Mouse (Mus musculus) forebrain, embryonic 13.5 days (tissue): ENCODE data around the gene Traf2. TPM values are rescaled to one million over a fixed set of nuclear protein-coding genes. Genes with fewer than 3 reads are reported as not detected.

Experiments
- ATAC-seq: fragments of 200-750 bp; cut with Nextera tagmentation; 2 replicates; pipeline ENCODE4 v1.8.0; 2017
- H3K27ac ChIP-seq: fragments of 300-500 bp; sonication (generic); 2 replicates; pipeline ENCODE4 v1.5.1; 2015; ENCODE audit warnings: inconsistent platforms, mild to moderate bottlenecking, moderate library complexity
- H3K27me3 ChIP-seq: fragments of 300-500 bp; sonication (generic); 2 replicates; pipeline ENCODE4 v1.6.1; 2015; ENCODE audit warnings: mild to moderate bottlenecking, inconsistent platforms
- H3K36me3 ChIP-seq: fragments of 300-500 bp; sonication (generic); 2 replicates; pipeline ENCODE4 v1.6.1; 2015; ENCODE audit warnings: mild to moderate bottlenecking, inconsistent platforms; ENCODE audit not compliant: poor library complexity, severe bottlenecking
- H3K4me1 ChIP-seq: fragments of 300-500 bp; sonication (generic); 2 replicates; pipeline ENCODE4 v1.6.1; 2015; ENCODE audit warnings: inconsistent platforms
- H3K4me2 ChIP-seq: fragments of 300-500 bp; sonication (generic); 2 replicates; pipeline ENCODE4 v1.6.1; 2015; ENCODE audit warnings: inconsistent platforms, mild to moderate bottlenecking, moderate library complexity
- H3K4me3 ChIP-seq: fragments of 300-500 bp; sonication (generic); 2 replicates; pipeline ENCODE4 v1.5.1; 2015; ENCODE audit warnings: mild to moderate bottlenecking, inconsistent platforms
- H3K9ac ChIP-seq: fragments of 300-500 bp; sonication (generic); 2 replicates; pipeline ENCODE4 v1.6.1; 2015; ENCODE audit warnings: mild to moderate bottlenecking, inconsistent platforms
- H3K9me3 ChIP-seq: fragments of 300-500 bp; sonication (generic); replicated peaks from 2 replicates; pipeline ENCODE4 v1.6.1; 2016; ENCODE audit warnings: inconsistent platforms
- WGBS: fragments of 180-500 bp; shearing (Covaris S2); methylation state at CpG from one replicate; pipeline ENCODE4 v1.1.7; 2015; 5-methylcytosine and 5-hydroxymethylcytosine counted together
- polyA plus RNA-seq: library from polyadenylated mRNA; unstranded; fragments of >200 nt; fragmentation: Nextera tagmentation; extraction: Ambion mirVana; gene quantifications from 2 replicates; pipeline ENCODE4 v1.2.1, GENCODE M21; 2015

The Traf2 gene
- polyA plus RNA-seq, 1 experiment from 2014 or later = 30.9 TPM

GRCm38 (mm10) chr2:25533707-25534106 is 13.0 kb downstream of the Traf2 start:
- Histone ChIP-seq H3K36me3 (peaks cover 79% of the 10 kb centered on the region), H3K4me2 (no peak overlapping the region), H3K27me3 (no peaks in the 10 kb centered on the region), H3K9me3 (no peaks in the 10 kb centered on the region), H3K4me3 (no peak overlapping the region), H3K27ac (no peak overlapping the region), H3K9ac (no peak overlapping the region), H3K4me1 (no peaks in the 10 kb centered on the region)
- no peak for ATAC-seq
- 97% methylated on average over 2 of the region's 2 CpGs for WGBS

- no peak overlapping the region for H3K4me2 ChIP-seq
- H3K27ac ChIP-seq = no peak overlapping the region
- H3K9me3 ChIP-seq = no peaks in the 10 kb centered on the region
- H3K36me3 ChIP-seq = peaks cover 96% of the 10 kb centered on the region
- no peaks in the 10 kb centered on the region for H3K4me1 ChIP-seq
- 91% methylated on average over 9 of the region's 9 CpGs for WGBS
- ATAC-seq = no peak
- no peak overlapping the region for H3K9ac ChIP-seq
- no peak overlapping the region for H3K4me3 ChIP-seq
- H3K27me3 ChIP-seq = no peaks in the 10 kb centered on the region
Observed at GRCm38 (mm10) chr2:25526510-25527302, 20.0 kb downstream of the Traf2 start.

- Histone ChIP-seq H3K4me2 (no peak overlapping the region), H3K4me1 (no peaks in the 10 kb centered on the region), H3K36me3 (peaks cover 15% of the 10 kb centered on the region), H3K9me3 (no peaks in the 10 kb centered on the region), H3K27me3 (no peaks in the 10 kb centered on the region), H3K27ac (no peak overlapping the region), H3K9ac (no peak overlapping the region), H3K4me3 (no peak overlapping the region)
- WGBS = 72% methylated on average over 3 of the region's 3 CpGs
- ATAC-seq = no peak
Observed at GRCm38 (mm10) chr2:25509912-25510311, 36.8 kb downstream of the Traf2 start.

- Histone ChIP-seq H3K9ac (0 out of 2 replicates have a peak overlapping the region, but pooled peaks have one; percentile 8), H3K4me3 (no peak overlapping the region), H3K9me3 (no peaks in the 10 kb centered on the region), H3K4me2 (no peak overlapping the region), H3K27ac (no peak overlapping the region), H3K36me3 (peaks cover 42% of the 10 kb centered on the region), H3K4me1 (peaks cover 6% of the 10 kb centered on the region), H3K27me3 (no peaks in the 10 kb centered on the region)
- WGBS = 38% methylated on average over 5 of the region's 5 CpGs
- no peak; the same call in 1 of the 2 replicates for ATAC-seq
Observed at GRCm38 (mm10) chr2:25506964-25507363, 39.8 kb downstream of the Traf2 start.

GRCm38 (mm10) chr2:25505860-25506259 is 40.9 kb downstream of the Traf2 start:
- Histone ChIP-seq H3K4me1 (peaks cover 15% of the 10 kb centered on the region), H3K4me3 (no peak overlapping the region), H3K9me3 (no peaks in the 10 kb centered on the region), H3K9ac (no peak overlapping the region), H3K4me2 (no peak overlapping the region), H3K27me3 (no peaks in the 10 kb centered on the region), H3K36me3 (peaks cover 42% of the 10 kb centered on the region), H3K27ac (no peak overlapping the region)
- WGBS = 96% methylated on average over 4 of the region's 4 CpGs
- ATAC-seq = no peak

- H3K36me3 ChIP-seq = peaks cover 42% of the 10 kb centered on the region
- H3K9me3 ChIP-seq = no peaks in the 10 kb centered on the region
- no peak overlapping the region for H3K4me3 ChIP-seq
- no peak for ATAC-seq
- H3K9ac ChIP-seq = no peak overlapping the region
- no peak overlapping the region for H3K27ac ChIP-seq
- H3K4me2 ChIP-seq = no peak overlapping the region
- no peaks in the 10 kb centered on the region for H3K27me3 ChIP-seq
- peaks cover 19% of the 10 kb centered on the region for H3K4me1 ChIP-seq
- WGBS = 83% methylated on average over 1 of the region's 1 CpGs
Observed at GRCm38 (mm10) chr2:25505000-25505399, 41.7 kb downstream of the Traf2 start.

GRCm38 (mm10) chr2:25504538-25504937 is 42.2 kb downstream of the Traf2 start:
- Histone ChIP-seq H3K4me3 (no peak overlapping the region), H3K36me3 (peaks cover 42% of the 10 kb centered on the region), H3K4me1 (peaks cover 21% of the 10 kb centered on the region), H3K9me3 (no peaks in the 10 kb centered on the region), H3K4me2 (no peak overlapping the region), H3K27ac (no peak overlapping the region), H3K27me3 (no peaks in the 10 kb centered on the region), H3K9ac (no peak overlapping the region)
- no peak for ATAC-seq
- 93% methylated on average over 19 of the region's 19 CpGs for WGBS

- peaks cover 42% of the 10 kb centered on the region for H3K36me3 ChIP-seq
- 81% methylated on average over 3 of the region's 3 CpGs for WGBS
- no peak for ATAC-seq
- no peak overlapping the region for H3K27ac ChIP-seq
- H3K27me3 ChIP-seq = no peaks in the 10 kb centered on the region
- peaks cover 21% of the 10 kb centered on the region for H3K4me1 ChIP-seq
- no peak overlapping the region for H3K9ac ChIP-seq
- no peak overlapping the region for H3K4me2 ChIP-seq
- no peaks in the 10 kb centered on the region for H3K9me3 ChIP-seq
- no peak overlapping the region for H3K4me3 ChIP-seq
Observed at GRCm38 (mm10) chr2:25502726-25503125, 44.0 kb downstream of the Traf2 start.

- Histone ChIP-seq H3K4me3 (peak within 1 kb of the TSS; percentile 93), H3K36me3 (peaks cover 42% of the 10 kb centered on the region), H3K9me3 (no peaks in the 10 kb centered on the region), H3K4me1 (peaks cover 21% of the 10 kb centered on the region), H3K27me3 (no peaks in the 10 kb centered on the region), H3K4me2 (peak within 1 kb of the TSS; percentile 98), H3K27ac (peak within 1 kb of the TSS; percentile 74), H3K9ac (peak within 1 kb of the TSS; percentile 97)
- no peak for ATAC-seq
- WGBS = 78% methylated on average over 20 of the region's 20 CpGs
Observed at GRCm38 (mm10) chr2:25501593-25502486, 44.9 kb downstream of the Traf2 start, which contains the start of gene C8g. C8g (minus strand) TSS chr2:25501719.

GRCm38 (mm10) chr2:25500576-25501405 is 45.9 kb downstream of the Traf2 start, which contains the start of gene Fbxw5:
Fbxw5 (plus strand) TSS chr2:25500750.
- ATAC-seq = peak; percentile 91
- Histone ChIP-seq H3K4me3 (peak within 1 kb of the TSS; percentile 93), H3K4me1 (peaks cover 21% of the 10 kb centered on the region), H3K4me2 (peak within 1 kb of the TSS; percentile 98), H3K36me3 (peaks cover 36% of the 10 kb centered on the region), H3K27me3 (no peaks in the 10 kb centered on the region), H3K27ac (peak within 1 kb of the TSS; percentile 74), H3K9ac (peak within 1 kb of the TSS; percentile 97), H3K9me3 (no peaks in the 10 kb centered on the region)
- 2% methylated on average over 39 of the region's 44 CpGs for WGBS

GRCm38 (mm10) chr2:25500071-25500575 is 46.6 kb downstream of the Traf2 start:
- peak; percentile 31; the same call in 1 of the 2 replicates for ATAC-seq
- H3K4me2 ChIP-seq = peak overlapping the region; percentile 98
- no peaks in the 10 kb centered on the region for H3K9me3 ChIP-seq
- no peaks in the 10 kb centered on the region for H3K27me3 ChIP-seq
- peak overlapping the region; percentile 93 for H3K4me3 ChIP-seq
- H3K9ac ChIP-seq = peak overlapping the region; percentile 63
- peaks cover 29% of the 10 kb centered on the region for H3K36me3 ChIP-seq
- WGBS = 72% methylated on average over 6 of the region's 6 CpGs
- H3K4me1 ChIP-seq = peaks cover 21% of the 10 kb centered on the region
- peak overlapping the region; percentile 10; the same call in 1 of the 2 replicates for H3K27ac ChIP-seq
